Mouse (Mus musculus) liver, adult (tissue): ENCODE results near the gene Ryk.

Experiments
- GATA4 ChIP-seq: IDR thresholded peaks from 2 replicates; pipeline ENCODE4 v1.6.1; 2014; ENCODE audit warnings: mild to moderate bottlenecking, low read length; ENCODE audit not compliant: insufficient replicate concordance

Ryk gene

DNA sequence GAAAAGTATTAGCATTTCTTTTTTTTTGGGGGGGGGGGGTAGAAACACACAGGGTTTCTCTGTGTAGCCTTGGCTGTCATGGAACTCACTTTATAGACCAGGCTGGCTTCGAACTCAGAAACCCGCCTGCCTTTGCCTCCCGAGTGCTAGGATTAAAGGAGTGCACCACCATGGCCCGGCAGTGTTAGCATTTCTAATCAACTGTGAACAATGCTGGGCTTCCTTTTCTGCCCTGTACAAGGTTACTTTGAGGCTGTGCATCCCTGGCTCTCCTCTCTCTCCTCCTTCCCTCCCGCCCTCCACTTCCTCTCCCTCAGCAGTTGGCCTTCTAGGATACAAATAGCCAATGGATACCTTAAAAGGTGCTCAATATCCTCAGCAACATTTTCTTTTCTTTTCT lies 114.0 kb downstream of the Ryk start:
- TF ChIP-seq GATA4: no peak

DNA sequence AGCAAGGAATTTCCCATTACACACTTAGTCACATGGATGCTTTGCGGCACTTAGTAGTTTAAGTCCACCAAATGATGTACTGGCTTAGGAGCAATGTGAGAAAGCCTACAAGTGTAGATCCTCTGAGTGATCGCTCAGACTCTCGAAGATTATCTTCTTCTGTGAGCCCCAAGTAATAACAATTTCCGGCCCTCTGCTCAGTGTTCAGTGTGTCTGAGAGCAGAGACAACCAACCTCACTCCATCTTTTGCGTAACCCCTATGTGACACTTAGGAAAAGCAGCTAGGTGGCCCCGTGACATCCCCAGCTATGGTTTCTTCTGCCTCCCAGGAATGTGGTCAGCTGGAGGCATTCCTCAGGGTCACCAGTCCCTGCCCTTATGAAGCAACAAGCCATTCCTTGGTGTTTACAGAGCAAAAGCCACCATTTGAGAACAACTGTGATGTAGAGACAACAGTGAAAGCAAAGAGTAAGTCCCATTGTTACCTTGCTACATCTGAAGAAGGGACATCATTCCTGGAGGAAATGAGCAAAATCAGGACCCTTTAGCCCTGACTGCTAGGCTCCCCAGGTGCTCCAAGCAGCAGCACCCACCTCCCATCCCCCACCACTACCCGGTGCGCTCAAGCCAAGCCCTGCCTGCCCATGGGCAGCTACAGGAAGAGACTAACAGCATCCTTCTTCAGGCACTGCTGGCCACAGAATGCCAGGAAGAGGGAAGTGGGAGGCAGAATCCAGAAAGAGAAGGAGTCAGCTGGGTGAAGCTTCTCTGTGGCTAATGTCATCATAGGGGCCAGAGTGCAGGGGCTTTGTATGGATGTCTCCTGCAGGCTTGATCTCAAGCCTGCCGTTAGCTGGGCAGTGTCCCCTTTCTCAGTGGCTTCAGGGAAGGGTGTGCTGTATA lies 116.6 kb downstream of the Ryk start:
- TF ChIP-seq GATA4: no peak

DNA sequence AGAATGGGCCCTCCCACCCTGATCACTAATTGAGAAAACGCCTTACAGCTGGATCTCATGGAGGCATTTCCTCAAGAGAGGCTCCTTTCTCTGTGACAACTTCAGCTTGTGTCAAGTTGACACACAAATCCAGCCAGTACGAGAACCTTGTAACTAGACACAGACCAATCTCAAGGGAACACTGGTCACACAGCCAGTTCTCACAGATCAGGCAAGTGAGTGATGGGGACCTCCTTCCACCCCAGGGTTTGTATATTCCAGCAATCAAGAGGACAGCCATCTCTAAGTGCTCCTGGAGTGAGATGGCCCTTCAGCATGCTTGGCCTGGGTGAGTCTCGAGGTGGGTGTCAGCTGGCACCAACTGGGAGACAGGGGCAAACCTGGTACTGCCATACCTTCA lies 121.1 kb downstream of the Ryk start:
- TF ChIP-seq GATA4: no peak
